Mouse (Mus musculus) hindbrain, embryonic 12.5 days (tissue): ENCODE data around the gene AC129217.1. TPM values are rescaled to one million over a fixed set of nuclear protein-coding genes. Genes with fewer than 3 reads are reported as not detected.

Experiments used
- ATAC-seq: fragments of 200-750 bp; cut with Nextera tagmentation; 2 replicates; pipeline ENCODE4 v1.8.0; 2017; ENCODE audit warnings: moderate TSS enrichment; ENCODE audit not compliant: low FRiP score
- H3K27ac ChIP-seq: fragments of 300-500 bp; sonication (generic); 2 replicates; pipeline ENCODE4 v1.5.1; 2016; ENCODE audit warnings: mild to moderate bottlenecking
- H3K27me3 ChIP-seq: fragments of 300-500 bp; sonication (generic); 2 replicates; pipeline ENCODE4 v1.6.1; 2016; ENCODE audit warnings: mild to moderate bottlenecking
- H3K36me3 ChIP-seq: fragments of 300-500 bp; sonication (generic); 2 replicates; pipeline ENCODE4 v1.6.1; 2016; ENCODE audit warnings: mild to moderate bottlenecking
- H3K4me1 ChIP-seq: fragments of 300-500 bp; sonication (generic); 2 replicates; pipeline ENCODE4 v1.6.1; 2016
- H3K4me2 ChIP-seq: fragments of 300-500 bp; sonication (generic); replicated peaks from 2 replicates; pipeline ENCODE4 v1.6.1; 2016; ENCODE audit warnings: mild to moderate bottlenecking
- H3K4me3 ChIP-seq: fragments of 300-500 bp; sonication (generic); 2 replicates; pipeline ENCODE4 v1.5.1; 2016; ENCODE audit warnings: mild to moderate bottlenecking
- H3K9ac ChIP-seq: fragments of 300-500 bp; sonication (generic); 2 replicates; pipeline ENCODE4 v1.6.1; 2016; ENCODE audit warnings: mild to moderate bottlenecking, moderate library complexity
- H3K9me3 ChIP-seq: fragments of 300-500 bp; sonication (generic); replicated peaks from 2 replicates; pipeline ENCODE4 v1.6.1; 2016; ENCODE audit warnings: mild to moderate bottlenecking
- WGBS: fragments of 180-500 bp; shearing (Covaris S2); methylation state at CpG from one replicate; pipeline ENCODE4 v1.1.7; 2016; 5-methylcytosine and 5-hydroxymethylcytosine counted together
- microRNA-seq: library from miRNA; unstranded; fragments of <30 nt; microRNA quantifications from one replicate; pipeline ENCODE4, GENCODE M21; 2017
- polyA plus RNA-seq: library from polyadenylated mRNA; unstranded; fragments of >200 nt; fragmentation: Nextera tagmentation; extraction: Ambion mirVana; gene quantifications from 2 replicates; pipeline ENCODE4 v1.2.1, GENCODE M21; 2016

The AC129217.1 gene
- polyA plus RNA-seq, 1 experiment from 2014 or later: not detected

DNA sequence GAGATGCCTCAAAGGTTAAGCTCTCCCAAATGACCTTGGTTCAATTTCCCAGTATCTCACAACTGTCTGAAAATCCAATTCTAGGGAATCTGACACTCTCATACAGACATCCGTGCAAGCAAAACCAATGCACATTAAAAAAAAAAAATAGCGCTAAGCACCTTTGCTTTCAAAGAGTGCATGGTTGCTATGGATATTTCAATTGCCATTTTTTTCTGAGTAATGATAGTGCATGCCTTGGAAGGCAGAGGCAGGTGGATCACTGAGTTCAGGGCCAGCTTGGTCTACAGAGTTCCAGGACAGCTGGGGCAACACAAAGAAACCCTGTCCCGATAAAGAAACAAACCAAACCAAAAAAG lies 51.4 kb downstream of the AC129217.1 start:
- H3K27ac ChIP-seq: no peak overlapping the region
- H3K27me3 ChIP-seq: no peaks in the 10 kb centered on the region
- peaks cover 9% of the 10 kb centered on the region for H3K4me1 ChIP-seq
- H3K4me3 ChIP-seq: peak overlapping the region; percentile 70
- 0 out of 2 replicates have a peak, but pooled peaks have one; percentile 7 for ATAC-seq
- H3K9me3 ChIP-seq: no peaks in the 10 kb centered on the region
- WGBS: 21% methylated on average over 3 of the region's 3 CpGs
- H3K4me2 ChIP-seq: peak overlapping the region; percentile 69
- peak overlapping the region; percentile 82 for H3K9ac ChIP-seq
- H3K36me3 ChIP-seq: peaks cover 9% of the 10 kb centered on the region

DNA sequence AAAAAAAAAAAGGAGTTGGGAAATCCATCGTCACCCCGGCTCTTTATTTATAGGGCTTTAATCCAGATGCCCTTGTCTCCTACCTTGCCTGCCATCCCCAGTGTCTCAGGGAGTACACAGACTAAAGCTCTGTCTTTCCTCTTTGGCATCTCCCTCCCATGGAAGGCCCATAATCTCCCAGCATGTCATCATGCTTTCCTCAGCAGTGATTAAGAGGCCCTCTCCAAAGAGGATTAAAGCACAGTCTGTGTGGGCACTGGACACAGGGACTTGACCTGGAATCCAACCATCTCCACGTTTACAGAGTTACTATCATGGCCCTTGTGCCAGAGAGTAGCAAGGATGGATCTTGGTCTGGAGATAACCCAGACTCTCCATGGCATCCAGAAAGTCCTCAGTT lies 54.0 kb downstream of the AC129217.1 start, which contains the start of the genes Lbhd1 and Gm49403:
Lbhd1 (plus strand) TSS at position 117 of the 400 bp plus-strand sequence.
Gm49403 (plus strand) TSS at position 315 of the 400 bp plus-strand sequence.
- no peak within 1 kb of the TSS for H3K9ac ChIP-seq
- peaks cover 16% of the 10 kb centered on the region for H3K4me1 ChIP-seq
- H3K4me3 ChIP-seq: no peak within 1 kb of the TSS
- no peaks in the 10 kb centered on the region for H3K27me3 ChIP-seq
- H3K9me3 ChIP-seq: no peaks in the 10 kb centered on the region
- ATAC-seq: no peak
- WGBS: 82% methylated on average over 3 of the region's 3 CpGs
- no peaks in the 10 kb centered on the region for H3K36me3 ChIP-seq
- no peak within 1 kb of the TSS for H3K27ac ChIP-seq
- H3K4me2 ChIP-seq: no peak within 1 kb of the TSS

DNA sequence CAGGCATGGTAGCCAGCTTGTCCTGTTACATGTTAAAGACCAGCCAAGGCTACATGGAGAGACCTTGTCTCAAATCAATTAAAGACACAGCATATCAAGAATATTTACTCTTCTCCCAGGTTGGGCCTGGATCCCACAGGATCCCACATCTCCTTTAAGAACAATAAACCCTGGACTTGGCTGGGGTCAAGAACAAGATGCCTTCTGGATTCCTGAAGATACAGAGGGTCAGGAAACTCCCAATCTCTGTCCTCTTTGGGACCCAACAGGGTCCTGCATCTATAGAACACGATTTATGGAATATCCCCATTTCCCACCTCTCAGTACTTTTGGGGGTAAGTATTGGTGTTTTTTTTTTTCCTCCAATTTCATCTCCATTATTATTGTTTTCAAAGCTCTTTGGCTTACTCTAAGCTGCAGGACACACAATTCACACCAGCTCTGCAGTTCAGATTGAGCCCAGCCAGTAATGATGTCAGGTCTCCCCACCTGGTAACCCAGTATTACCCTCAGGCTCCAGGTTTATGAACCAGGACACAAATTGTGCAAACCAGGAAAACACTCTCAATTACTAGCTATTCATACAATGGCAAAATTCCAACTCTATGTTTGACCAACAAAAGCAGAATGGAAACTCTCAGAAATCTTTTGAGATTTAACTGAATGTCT lies 57.5 kb downstream of the AC129217.1 start:
- Histone ChIP-seq H3K9me3 (no peaks in the 10 kb centered on the region), H3K27me3 (no peaks in the 10 kb centered on the region), H3K9ac (no peak overlapping the region), H3K4me1 (peaks cover 14% of the 10 kb centered on the region), H3K4me2 (no peak overlapping the region), H3K4me3 (no peak overlapping the region), H3K36me3 (peaks cover 6% of the 10 kb centered on the region; the same call in 1 of the 2 replicates), H3K27ac (no peak overlapping the region)
- 48% methylated on average over 1 of the region's 1 CpGs for WGBS
- ATAC-seq: no peak

DNA sequence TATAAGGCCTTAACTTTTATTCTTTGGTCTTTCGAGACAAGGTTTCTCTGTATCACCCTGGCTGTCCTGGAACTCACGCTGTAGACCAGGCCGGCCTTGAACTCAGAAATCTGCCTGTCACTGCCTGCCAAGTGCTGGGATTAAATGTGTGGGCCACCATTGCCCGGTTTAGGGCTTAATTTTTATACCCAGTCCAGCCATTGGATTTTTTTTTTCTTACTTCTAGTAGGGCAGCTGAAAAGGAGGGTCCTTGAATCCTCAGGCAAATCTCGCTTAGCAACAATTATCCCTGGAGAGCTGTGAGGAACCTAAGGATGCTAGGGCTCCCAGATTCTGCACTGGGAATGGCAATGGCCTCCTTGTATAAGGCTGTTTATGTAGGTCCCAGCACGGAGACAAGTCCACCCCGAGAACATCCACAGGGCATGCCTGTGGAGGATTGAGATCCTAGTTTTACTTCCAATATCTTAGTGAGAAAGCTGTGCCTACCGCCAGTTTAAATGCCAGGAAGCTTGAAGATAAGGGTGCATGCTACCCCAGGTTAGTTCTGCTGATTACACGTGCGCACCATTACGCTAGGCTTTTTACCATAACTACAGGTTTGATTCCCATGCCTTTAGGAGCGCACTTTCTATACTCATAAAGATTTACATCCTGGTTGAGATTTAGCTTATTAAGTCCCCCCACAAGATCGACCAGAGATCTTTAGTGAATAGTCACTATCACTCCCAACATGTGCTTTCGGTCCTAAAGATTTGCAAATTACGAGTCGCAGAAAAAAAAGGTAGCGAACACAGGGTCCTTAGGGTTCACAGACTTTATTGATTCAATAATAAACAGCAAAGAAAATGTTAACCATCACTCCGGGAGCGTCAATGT lies 58.3 kb downstream of the AC129217.1 start:
- no peak for ATAC-seq
- Histone ChIP-seq H3K36me3 (peaks cover 6% of the 10 kb centered on the region; the same call in 1 of the 2 replicates), H3K4me3 (peak overlapping the region; percentile 59), H3K27me3 (no peaks in the 10 kb centered on the region), H3K4me2 (peak overlapping the region; percentile 72), H3K4me1 (peaks cover 17% of the 10 kb centered on the region), H3K9ac (peak overlapping the region; percentile 71), H3K27ac (peak overlapping the region; percentile 35; the same call in 1 of the 2 replicates), H3K9me3 (no peaks in the 10 kb centered on the region)
- 15% methylated on average over 19 of the region's 19 CpGs for WGBS

DNA sequence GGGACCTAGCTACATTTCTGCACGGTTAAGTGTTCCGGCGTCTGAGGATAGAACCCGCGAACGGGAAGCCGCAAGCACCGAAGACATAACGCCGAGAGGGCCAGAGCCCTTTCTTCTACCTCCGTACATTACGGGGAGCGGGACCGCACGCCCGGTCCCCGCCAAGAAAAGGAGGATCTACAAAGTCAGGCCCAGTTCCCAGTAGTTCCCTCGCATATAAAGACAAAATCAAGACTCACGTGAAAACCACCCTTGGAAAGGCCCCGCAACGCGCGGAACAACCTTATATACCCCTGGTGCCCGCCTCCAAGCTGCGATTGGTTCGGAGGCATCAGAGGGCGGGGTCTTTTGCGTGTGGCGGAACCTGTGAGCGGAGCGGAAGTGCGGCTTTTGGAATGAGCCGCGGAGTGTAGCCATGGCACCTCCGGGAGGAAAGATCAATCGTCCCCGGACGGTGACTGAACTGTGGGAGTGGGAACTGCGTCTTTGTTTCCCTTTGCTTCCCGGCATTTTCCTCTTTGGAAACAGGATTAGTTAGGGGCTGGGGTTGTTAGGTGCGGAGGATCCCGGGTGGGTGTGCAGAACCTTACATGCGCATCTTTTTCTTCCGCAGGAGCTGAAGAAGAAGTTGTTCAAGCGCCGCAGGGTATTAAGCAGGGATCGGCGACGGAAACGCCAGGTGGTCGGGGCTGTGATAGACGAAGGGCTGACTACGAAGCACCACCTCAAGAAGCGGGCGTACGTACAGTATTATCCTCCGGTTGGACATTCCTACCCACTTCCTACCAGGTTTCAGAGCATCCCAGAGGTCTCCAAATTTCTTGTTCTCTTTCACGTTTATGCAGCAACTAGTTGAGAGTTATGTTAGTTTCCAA lies 59.2 kb downstream of the AC129217.1 start, which contains the start of the genes 1810009A15Rik and Gm49416:
1810009A15Rik (plus strand) TSS at position 343 of the 875 bp plus-strand sequence.
Gm49416 (plus strand) TSS at position 416 of the 875 bp plus-strand sequence.
- Histone ChIP-seq H3K4me3 (peak within 1 kb of the TSS; percentile 59), H3K27ac (peak within 1 kb of the TSS; percentile 81), H3K4me2 (peak within 1 kb of the TSS; percentile 72), H3K36me3 (peaks cover 6% of the 10 kb centered on the region; the same call in 1 of the 2 replicates), H3K9me3 (no peaks in the 10 kb centered on the region), H3K27me3 (no peaks in the 10 kb centered on the region), H3K9ac (peak within 1 kb of the TSS; percentile 71), H3K4me1 (peaks cover 21% of the 10 kb centered on the region)
- under 1% methylated on average over 58 of the region's 58 CpGs for WGBS
- peak; percentile 93 for ATAC-seq

Small RNA genes lying within 50 kb of the gene (microRNA-seq; reads per million reads assigned to microRNA genes)
- gene Mir5136: not detected

Other genes starting within 250 kb of the AC129217.1 start
- 0.89 and 0.93 TPM in 2 replicates for gene Slc22a8, start 238.5 kb upstream of the AC129217.1 start, polyA plus RNA-seq
- gene Slc22a6, start 211.7 kb upstream of the AC129217.1 start, polyA plus RNA-seq: 3.3 and 3.7 TPM in 2 replicates
- 0.61 and 0.94 TPM in 2 replicates for gene Chrm1, start 166.0 kb upstream of the AC129217.1 start, polyA plus RNA-seq
- 126 and 127 TPM in 2 replicates for gene Slc3a2, start 106.4 kb upstream of the AC129217.1 start, polyA plus RNA-seq
- 72.6 and 73.3 TPM in 2 replicates for gene Wdr74, start 93.9 kb upstream of the AC129217.1 start, polyA plus RNA-seq
- gene 1700092M07Rik, start 89.1 kb upstream of the AC129217.1 start, polyA plus RNA-seq: 2.4 and 4.5 TPM in 2 replicates
- gene Stx5a, start 88.4 kb upstream of the AC129217.1 start, polyA plus RNA-seq: 128 and 132 TPM in 2 replicates
- gene Nxf1, start 72.7 kb upstream of the AC129217.1 start, polyA plus RNA-seq: 190 and 196 TPM in 2 replicates
- gene Tmem223, start 58.8 kb upstream of the AC129217.1 start, polyA plus RNA-seq: 189 and 213 TPM in 2 replicates
- 36.9 and 39.7 TPM in 2 replicates for gene Tmem179b, start 55.3 kb upstream of the AC129217.1 start, polyA plus RNA-seq
- 31.8 and 32.4 TPM in 2 replicates for gene Taf6l, start 43.4 kb upstream of the AC129217.1 start, polyA plus RNA-seq
- gene Polr2g, start 31.2 kb upstream of the AC129217.1 start, polyA plus RNA-seq: 146 and 149 TPM in 2 replicates
- gene Zbtb3, start 27.2 kb upstream of the AC129217.1 start, polyA plus RNA-seq: 6.5 and 7.4 TPM in 2 replicates
- 55.6 and 61.4 TPM in 2 replicates for gene Ttc9c, start 10.4 kb upstream of the AC129217.1 start, polyA plus RNA-seq
- gene Hnrnpul2, start 9.8 kb upstream of the AC129217.1 start, polyA plus RNA-seq: 6.2 and 6.8 TPM in 2 replicates
- gene Bscl2, start 7.7 kb downstream of the AC129217.1 start, polyA plus RNA-seq: 65.8 and 66.1 TPM in 2 replicates
- 171 and 176 TPM in 2 replicates for gene Gng3, start 9.4 kb downstream of the AC129217.1 start, polyA plus RNA-seq
- gene Lrrn4cl, start 21.0 kb downstream of the AC129217.1 start, polyA plus RNA-seq: 0.49 and 0.82 TPM in 2 replicates
- 166 and 175 TPM in 2 replicates for gene Ubxn1, start 41.7 kb downstream of the AC129217.1 start, polyA plus RNA-seq
- gene Uqcc3, start 51.1 kb downstream of the AC129217.1 start, polyA plus RNA-seq: 62.1 and 64.7 TPM in 2 replicates
- 69.0 and 69.5 TPM in 2 replicates for gene Lbhd1, start 54.0 kb downstream of the AC129217.1 start, polyA plus RNA-seq
- not detected in 2 replicates for gene Gm49403, start 54.2 kb downstream of the AC129217.1 start, polyA plus RNA-seq
- gene 1810009A15Rik, start 59.1 kb downstream of the AC129217.1 start, polyA plus RNA-seq: 74.3 and 87.4 TPM in 2 replicates
- not detected in 2 replicates for gene Gm49416, start 59.2 kb downstream of the AC129217.1 start, polyA plus RNA-seq
- 43.4 and 45.2 TPM in 2 replicates for gene Ints5, start 63.2 kb downstream of the AC129217.1 start, polyA plus RNA-seq
- gene Ganab, start 68.3 kb downstream of the AC129217.1 start, polyA plus RNA-seq: 114 and 118 TPM in 2 replicates
- 79.6 and 82.8 TPM in 2 replicates for gene B3gat3, start 90.6 kb downstream of the AC129217.1 start, polyA plus RNA-seq
- gene Rom1, start 99.6 kb downstream of the AC129217.1 start, polyA plus RNA-seq: 1.8 and 3.2 TPM in 2 replicates
- gene Eml3, start 99.8 kb downstream of the AC129217.1 start, polyA plus RNA-seq: 17.0 and 17.1 TPM in 2 replicates
- 174 and 185 TPM in 2 replicates for gene Mta2, start 112.1 kb downstream of the AC129217.1 start, polyA plus RNA-seq
- 32.3 and 35.7 TPM in 2 replicates for gene Tut1, start 124.1 kb downstream of the AC129217.1 start, polyA plus RNA-seq
- gene Eef1g, start 137.3 kb downstream of the AC129217.1 start, polyA plus RNA-seq: 352 and 372 TPM in 2 replicates
- gene Ahnak, start 159.5 kb downstream of the AC129217.1 start, polyA plus RNA-seq: 12.7 and 15.4 TPM in 2 replicates